Mouse (Mus musculus) midbrain, embryonic 16.5 days (tissue): ENCODE measurements at regions not wholly inside any gene's neighbourhood (a gene's known extent, or its start where the extent isn't known, plus 50 kb on each side); places are given as distances from the start of the nearest gene placed in this dataset.

ENCODE experiments used
- ATAC-seq: fragments of 200-750 bp; cut with Nextera tagmentation; 2 replicates; pipeline ENCODE4 v1.8.0; 2017; ENCODE audit warnings: moderate TSS enrichment
- H3K27ac ChIP-seq: fragments of 300-500 bp; sonication (generic); 2 replicates; pipeline ENCODE4 v1.5.1; 2014; ENCODE audit warnings: mild to moderate bottlenecking, low read length, mixed read lengths
- H3K27me3 ChIP-seq: fragments of 300-500 bp; sonication (generic); 2 replicates; pipeline ENCODE4 v1.6.1; 2014; ENCODE audit warnings: low read depth, low read length, mixed read lengths; ENCODE audit not compliant: control insufficient read depth, insufficient read depth
- H3K36me3 ChIP-seq: fragments of 300-500 bp; sonication (generic); 2 replicates; pipeline ENCODE4 v1.6.1; 2014; ENCODE audit warnings: mild to moderate bottlenecking, low read length, moderate library complexity, mixed read lengths; ENCODE audit not compliant: control insufficient read depth, insufficient read depth
- H3K4me1 ChIP-seq: fragments of 300-500 bp; sonication (generic); 2 replicates; pipeline ENCODE4 v1.6.1; 2014; ENCODE audit warnings: mild to moderate bottlenecking, low read length, mixed read lengths; ENCODE audit not compliant: control insufficient read depth, insufficient read depth
- H3K4me2 ChIP-seq: fragments of 300-500 bp; sonication (generic); 2 replicates; pipeline ENCODE4 v1.6.1; 2014; ENCODE audit warnings: mild to moderate bottlenecking, low read length, mixed read lengths
- H3K4me3 ChIP-seq: fragments of 300-500 bp; sonication (generic); 2 replicates; pipeline ENCODE4 v1.5.1; 2014; ENCODE audit warnings: low read depth, mild to moderate bottlenecking, low read length, moderate library complexity, mixed read lengths
- H3K9ac ChIP-seq: fragments of 300-500 bp; sonication (generic); 2 replicates; pipeline ENCODE4 v1.6.1; 2014; ENCODE audit warnings: low read depth, low read length, mixed read lengths
- H3K9me3 ChIP-seq: fragments of 300-500 bp; sonication (generic); replicated peaks from 2 replicates; pipeline ENCODE4 v1.6.1; 2014; ENCODE audit warnings: mild to moderate bottlenecking, low read length, mixed read lengths; ENCODE audit not compliant: control insufficient read depth, poor library complexity, severe bottlenecking
- WGBS: fragments of 180-500 bp; shearing (Covaris S2); extraction: QIAGEN DNeasy Blood & Tissue Kit; methylation state at CpG from one replicate; pipeline ENCODE4 v1.1.7; 2014; 5-methylcytosine and 5-hydroxymethylcytosine counted together

- Histone ChIP-seq H3K4me2 (no peak overlapping the region), H3K27me3 (no peaks in the 10 kb centered on the region), H3K4me1 (no peaks in the 10 kb centered on the region), H3K9ac (no peak overlapping the region), H3K27ac (no peak overlapping the region), H3K4me3 (no peak overlapping the region), H3K36me3 (no peaks in the 10 kb centered on the region), H3K9me3 (peaks cover under 1% of the 10 kb centered on the region; the same call in 1 of the 2 replicates)
- no peak for ATAC-seq
- WGBS = 75% methylated on average over 8 of the region's 8 CpGs
These were observed 285.7 kb upstream of the 4930412O13Rik start for GRCm38 (mm10) chr2:9595236-9595850.

DNA sequence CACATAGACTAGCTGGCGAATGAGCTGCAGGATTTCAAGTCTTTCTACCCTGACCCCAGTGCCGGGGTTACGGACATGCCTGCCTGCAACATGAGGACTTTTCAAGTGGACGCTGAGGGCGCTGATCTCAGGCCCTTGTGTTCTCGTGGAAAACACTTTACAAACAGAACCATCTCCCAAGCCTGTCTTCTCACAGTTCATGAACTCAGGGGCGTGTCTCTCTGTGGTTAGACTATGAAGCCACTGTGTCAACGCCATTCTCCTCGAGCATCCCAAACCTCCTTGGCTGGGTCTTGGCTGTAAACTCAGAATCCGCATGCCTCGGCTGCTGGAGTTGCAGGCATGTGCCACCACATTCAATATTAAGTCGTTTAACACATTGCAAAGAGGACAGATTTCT is 284.9 kb upstream of the 4930412O13Rik start:
- Histone ChIP-seq H3K27ac (no peak overlapping the region), H3K4me1 (no peaks in the 10 kb centered on the region), H3K4me2 (no peak overlapping the region), H3K4me3 (no peak overlapping the region), H3K9me3 (peaks cover 5% of the 10 kb centered on the region), H3K27me3 (no peaks in the 10 kb centered on the region), H3K9ac (no peak overlapping the region), H3K36me3 (no peaks in the 10 kb centered on the region)
- no peak for ATAC-seq
- WGBS = 80% methylated on average over 12 of the region's 12 CpGs

DNA sequence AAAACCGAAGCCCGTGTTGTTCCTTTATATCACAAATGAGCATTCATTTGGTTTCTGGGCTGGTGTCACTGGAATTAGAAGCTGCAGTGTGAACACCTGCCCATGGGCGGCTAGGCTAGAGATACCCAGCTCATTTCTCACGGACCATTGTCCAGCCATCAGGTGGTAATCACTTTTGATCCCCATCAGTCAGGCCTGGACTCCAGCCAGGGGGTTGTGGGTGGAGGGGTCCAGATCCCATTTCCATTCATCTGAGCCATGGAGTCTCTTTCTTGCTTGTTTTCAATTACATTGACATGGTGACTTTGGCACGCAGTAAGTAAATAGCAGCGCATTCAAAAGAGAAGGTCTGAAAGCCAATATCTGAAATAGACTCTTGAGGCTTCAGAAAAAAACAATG is 276.1 kb upstream of the 4930412O13Rik start:
- Histone ChIP-seq H3K9ac (no peak overlapping the region), H3K4me1 (no peaks in the 10 kb centered on the region), H3K4me2 (no peak overlapping the region), H3K36me3 (no peaks in the 10 kb centered on the region), H3K27me3 (no peaks in the 10 kb centered on the region), H3K4me3 (no peak overlapping the region), H3K9me3 (peaks cover 5% of the 10 kb centered on the region), H3K27ac (no peak overlapping the region)
- 47% methylated on average over 6 of the region's 6 CpGs for WGBS
- ATAC-seq = no peak

GRCm38 (mm10) chr2:9607547-9607946 is 273.5 kb upstream of the 4930412O13Rik start:
- Histone ChIP-seq H3K4me1 (no peaks in the 10 kb centered on the region), H3K9ac (no peak overlapping the region), H3K9me3 (no peaks in the 10 kb centered on the region), H3K36me3 (no peaks in the 10 kb centered on the region), H3K4me2 (no peak overlapping the region), H3K4me3 (no peak overlapping the region), H3K27me3 (no peaks in the 10 kb centered on the region), H3K27ac (no peak overlapping the region)
- 94% methylated on average over 2 of the region's 2 CpGs for WGBS
- ATAC-seq = no peak

DNA sequence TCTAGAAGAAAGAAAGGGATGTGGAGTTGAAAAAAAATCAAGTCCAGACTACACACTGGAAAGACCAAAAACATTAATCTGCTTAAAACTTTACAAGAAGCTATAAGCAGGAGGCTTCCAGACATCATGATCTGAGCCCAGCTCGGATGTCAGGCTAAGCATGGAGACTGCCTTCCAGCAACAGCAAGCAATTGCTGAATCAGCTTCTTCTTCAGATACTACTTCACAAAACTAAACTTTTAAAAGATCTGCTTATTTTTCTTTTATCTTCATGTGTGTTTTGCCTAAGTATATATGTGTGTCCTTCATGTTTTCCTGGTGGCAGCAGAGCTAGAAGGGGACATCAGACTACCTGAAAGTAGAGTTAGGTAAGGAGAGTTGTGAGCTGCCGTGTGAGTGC is 266.6 kb upstream of the 4930412O13Rik start:
- no peak overlapping the region for H3K9ac ChIP-seq
- WGBS = 75% methylated on average over 2 of the region's 2 CpGs
- H3K4me2 ChIP-seq = no peak overlapping the region
- no peak overlapping the region for H3K4me3 ChIP-seq
- H3K4me1 ChIP-seq = no peaks in the 10 kb centered on the region
- no peaks in the 10 kb centered on the region for H3K9me3 ChIP-seq
- ATAC-seq = no peak
- H3K27ac ChIP-seq = no peak overlapping the region
- H3K27me3 ChIP-seq = no peaks in the 10 kb centered on the region
- H3K36me3 ChIP-seq = no peaks in the 10 kb centered on the region

GRCm38 (mm10) chr2:9616292-9616691 is 264.8 kb upstream of the 4930412O13Rik start:
- no peaks in the 10 kb centered on the region for H3K9me3 ChIP-seq
- no peaks in the 10 kb centered on the region for H3K36me3 ChIP-seq
- H3K9ac ChIP-seq = no peak overlapping the region
- no peaks in the 10 kb centered on the region for H3K27me3 ChIP-seq
- H3K4me2 ChIP-seq = no peak overlapping the region
- no peak overlapping the region for H3K4me3 ChIP-seq
- no peaks in the 10 kb centered on the region for H3K4me1 ChIP-seq
- 79% methylated on average over 5 of the region's 5 CpGs for WGBS
- ATAC-seq = no peak
- H3K27ac ChIP-seq = no peak overlapping the region

- no peak overlapping the region; the same call in 1 of the 2 replicates for H3K27ac ChIP-seq
- no peak overlapping the region; the same call in 1 of the 2 replicates for H3K4me2 ChIP-seq
- no peaks in the 10 kb centered on the region for H3K27me3 ChIP-seq
- no peaks in the 10 kb centered on the region for H3K36me3 ChIP-seq
- 70% methylated on average over 21 of the region's 21 CpGs for WGBS
- no peaks in the 10 kb centered on the region for H3K9me3 ChIP-seq
- ATAC-seq = peak; percentile 90
- H3K4me1 ChIP-seq = no peaks in the 10 kb centered on the region
- H3K4me3 ChIP-seq = no peak overlapping the region
- H3K9ac ChIP-seq = no peak overlapping the region
These were observed 260.5 kb upstream of the 4930412O13Rik start for GRCm38 (mm10) chr2:9620303-9621244.

DNA sequence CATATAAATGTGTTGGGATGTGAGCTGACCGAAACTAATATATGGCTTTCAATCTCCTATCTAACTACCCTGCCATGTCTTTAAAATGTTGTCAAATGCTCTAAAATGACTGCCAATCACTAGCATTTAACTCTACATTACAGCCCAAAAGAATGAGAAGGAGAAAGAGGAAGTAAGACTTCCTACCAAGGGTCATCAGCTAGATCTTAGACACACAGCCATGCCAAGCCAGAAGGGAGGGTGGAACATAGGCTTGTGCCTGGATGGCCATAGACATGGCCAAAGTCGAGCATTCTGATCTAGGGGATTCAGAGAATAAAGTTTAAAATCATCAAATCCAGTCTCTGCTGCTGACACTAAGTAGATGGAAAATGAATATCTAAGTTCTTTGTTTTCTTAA is 257.4 kb upstream of the 4930412O13Rik start:
- Histone ChIP-seq H3K4me2 (no peak overlapping the region), H3K27me3 (no peaks in the 10 kb centered on the region), H3K36me3 (no peaks in the 10 kb centered on the region), H3K27ac (no peak overlapping the region), H3K9me3 (no peaks in the 10 kb centered on the region), H3K9ac (no peak overlapping the region), H3K4me1 (no peaks in the 10 kb centered on the region), H3K4me3 (no peak overlapping the region)
- 83% methylated on average over 2 of the region's 2 CpGs for WGBS
- ATAC-seq = no peak

DNA sequence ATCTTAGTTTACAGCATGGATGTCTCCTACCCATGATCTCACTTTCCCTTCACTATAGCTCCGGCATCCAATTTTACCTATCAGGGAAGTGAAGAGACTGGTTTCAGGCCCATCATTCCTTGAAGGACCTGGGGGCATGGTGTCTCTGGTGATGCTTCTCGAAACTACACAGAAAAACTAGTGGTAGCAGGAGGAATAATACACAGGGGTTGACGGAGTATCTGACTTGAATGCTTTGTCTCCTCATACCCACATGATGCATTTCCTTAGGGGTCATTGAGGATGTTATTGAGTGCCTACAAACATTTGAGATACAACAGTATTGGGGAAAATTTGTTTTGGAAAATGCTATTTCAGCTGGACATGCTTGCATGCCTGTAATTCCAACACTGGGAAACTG is 253.0 kb upstream of the 4930412O13Rik start:
- Histone ChIP-seq H3K27me3 (no peaks in the 10 kb centered on the region), H3K36me3 (no peaks in the 10 kb centered on the region), H3K4me3 (no peak overlapping the region), H3K9me3 (no peaks in the 10 kb centered on the region), H3K9ac (no peak overlapping the region), H3K27ac (no peak overlapping the region), H3K4me1 (peaks cover 5% of the 10 kb centered on the region; the same call in 1 of the 2 replicates), H3K4me2 (no peak overlapping the region)
- 94% methylated on average over 3 of the region's 3 CpGs for WGBS
- no peak for ATAC-seq
